Mouse (Mus musculus): Measurements from ENCODE around the gene Coq7.

The Coq7 gene

GRCm38 (mm10) chr7:118533178-118533578 is at the start of gene Coq7:
TSS of gene Coq7 (minus strand) at chr7:118533356.
- DNase-seq (ENCODE audit: low spot score in 2 of 2) = peak; percentile 97 to 98

GRCm38 (mm10) chr7:118579938-118580337 is 46.8 kb upstream of the Coq7 start:
- DNase-seq (ENCODE audit: low spot score in 2 of 2) = no peak

- no peak for DNase-seq (ENCODE audit: low spot score in 2 of 2)
Measured at GRCm38 (mm10) chr7:118578269-118578668, 45.1 kb upstream of the Coq7 start.

GRCm38 (mm10) chr7:118572039-118572438 is 38.9 kb upstream of the Coq7 start:
- DNase-seq (ENCODE audit: low spot score in 2 of 2) = no peak

GRCm38 (mm10) chr7:118571350-118571749 is 38.2 kb upstream of the Coq7 start:
- no peak for DNase-seq (ENCODE audit: low spot score in 2 of 2)

GRCm38 (mm10) chr7:118569121-118569543 is 36.0 kb upstream of the Coq7 start:
- no peak for DNase-seq (ENCODE audit: low spot score in 2 of 2)

- DNase-seq (ENCODE audit: low spot score in 2 of 2) = no peak
Measured at GRCm38 (mm10) chr7:118554290-118554689, 21.1 kb upstream of the Coq7 start.

GRCm38 (mm10) chr7:118553881-118554280 is 20.7 kb upstream of the Coq7 start:
- DNase-seq (ENCODE audit: low spot score in 2 of 2) = no peak

GRCm38 (mm10) chr7:118547451-118547850 is 14.3 kb upstream of the Coq7 start:
- no peak for DNase-seq (ENCODE audit: low spot score in 2 of 2)

- no peak for DNase-seq (ENCODE audit: low spot score in 2 of 2)
Measured at GRCm38 (mm10) chr7:118544128-118544527, 11.0 kb upstream of the Coq7 start.

- DNase-seq (ENCODE audit: low spot score in 2 of 2) = no peak
Measured at GRCm38 (mm10) chr7:118535076-118535475, 1.9 kb upstream of the Coq7 start.

- DNase-seq (ENCODE audit: low spot score in 2 of 2) = no peak
Measured at GRCm38 (mm10) chr7:118534326-118534725, 1.2 kb upstream of the Coq7 start.

- peak; percentile 96 to 97 for DNase-seq (ENCODE audit: low spot score in 2 of 2)
Measured at GRCm38 (mm10) chr7:118532519-118533177, 508 bp downstream of the Coq7 start.

GRCm38 (mm10) chr7:118526967-118527366 is 6.2 kb downstream of the Coq7 start:
- no peak for DNase-seq (ENCODE audit: low spot score in 2 of 2)

GRCm38 (mm10) chr7:118522077-118522476 is 11.1 kb downstream of the Coq7 start:
- no peak for DNase-seq (ENCODE audit: low spot score in 2 of 2)

GRCm38 (mm10) chr7:118519661-118520060 is 13.5 kb downstream of the Coq7 start:
- no peak for DNase-seq (ENCODE audit: low spot score in 2 of 2)

GRCm38 (mm10) chr7:118518687-118519086 is 14.5 kb downstream of the Coq7 start:
- DNase-seq (ENCODE audit: low spot score in 2 of 2) = peak; percentile 55 to 68

- DNase-seq (ENCODE audit: low spot score in 2 of 2) = no peak
Measured at GRCm38 (mm10) chr7:118517819-118518218, 15.3 kb downstream of the Coq7 start.

GRCm38 (mm10) chr7:118508556-118508955 is 24.6 kb downstream of the Coq7 start:
- DNase-seq (ENCODE audit: low spot score in 2 of 2) = no peak

- peak in 1 of 2 experiments; percentile 47 for DNase-seq (ENCODE audit: low spot score in 2 of 2)
Measured at GRCm38 (mm10) chr7:118503844-118504243, 29.3 kb downstream of the Coq7 start.

GRCm38 (mm10) chr7:118502333-118502732 is 30.8 kb downstream of the Coq7 start:
- DNase-seq (ENCODE audit: low spot score in 2 of 2) = no peak

GRCm38 (mm10) chr7:118499784-118500435 is 33.2 kb downstream of the Coq7 start:
- DNase-seq (ENCODE audit: low spot score in 2 of 2) = no peak

GRCm38 (mm10) chr7:118498984-118499783 is 34.0 kb downstream of the Coq7 start:
- no peak for DNase-seq (ENCODE audit: low spot score in 2 of 2)

All from heart, adult 9 months (tissue).